Comparison of ENCODE assay signal across 20 mouse cellular contexts in the genomic region with DNA sequence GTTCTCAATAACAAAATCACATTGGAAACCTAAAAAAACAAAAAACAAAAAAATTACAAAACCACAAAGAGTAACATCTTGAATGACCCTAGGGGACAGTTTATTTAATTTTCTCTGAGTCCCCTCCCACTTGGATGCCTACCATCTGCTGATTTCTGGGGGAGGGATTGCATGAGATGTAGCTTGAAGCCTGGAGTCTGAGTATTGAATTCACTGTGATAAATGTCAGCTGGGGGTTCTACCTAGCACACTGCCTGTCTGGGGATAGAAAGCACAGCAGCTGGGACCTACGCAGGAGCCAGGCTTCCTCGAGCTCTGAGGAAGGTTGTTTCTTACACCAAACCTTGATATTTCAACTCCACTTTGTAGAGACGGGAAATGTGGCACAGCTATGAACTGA.
A peak's percentile ranks its signal among the peaks of the same experiment; 100 is the strongest.
DNase-seq lines count a peak whose midpoint lies in the region; ATAC-seq and TF ChIP-seq lines count a peak whose summit lies in the region.
"Had no signal": no experiment of that assay in that cellular context is flagged by ENCODE, and none has a peak within 500 bp of the region (broad histone marks: within the 10 kb centered on the region; RNA-seq: fewer than 3 reads in every experiment).

No protein-coding gene starts in this region.

- 52% methylated on average over 3 of the region's 3 CpGs for WGBS in intestine, embryonic 14.5 days
- WGBS in intestine, postnatal 0 days: 78% methylated on average over 3 of the region's 3 CpGs
- WGBS in lung, embryonic 14.5 days: 54% methylated on average over 3 of the region's 3 CpGs
- 46% methylated on average over 3 of the region's 3 CpGs for WGBS in hindbrain, embryonic 13.5 days

- no peaks in the 10 kb centered on the region for H3K36me3 ChIP-seq in intestine, embryonic 14.5 days (ENCODE audit: control insufficient read depth, insufficient read depth, low read length)
- no peaks in the 10 kb centered on the region for H3K36me3 ChIP-seq in intestine, postnatal 0 days (ENCODE audit: control insufficient read depth, insufficient read depth)
- no peaks in the 10 kb centered on the region for H3K36me3 ChIP-seq in lung, embryonic 14.5 days (ENCODE audit: insufficient read depth)
- no peaks in the 10 kb centered on the region for H3K36me3 ChIP-seq in hindbrain, embryonic 13.5 days
- H3K36me3 ChIP-seq: embryonic facial prominence, embryonic 13.5 days; heart, embryonic 15.5 days; lung, embryonic 15.5 days; midbrain, embryonic 12.5 days had no signal

- no peak for DNase-seq in intestine, embryonic 14.5 days (ENCODE audit: low spot score)
- peak; percentile 25 for DNase-seq in lung, embryonic 14.5 days
- DNase-seq in lung, postnatal 4 days: no peak
- DNase-seq in embryo, embryonic 11 days: peak; percentile 23
- no peak for DNase-seq in urinary bladder, postnatal 14 days (ENCODE audit: low spot score)
- DNase-seq: adrenal gland, adult 8-10 months; gastrocnemius, postnatal 25 days; heart, adult 2 months; kidney, adult 18-20 months; right cerebral cortex, postnatal 25 days; thymus, postnatal 36 days had no signal

- H3K4me1 ChIP-seq in intestine, embryonic 14.5 days (replicated peaks; ENCODE audit: control insufficient read depth, insufficient read depth, low read length): peaks cover 11% of the 10 kb centered on the region
- no peaks in the 10 kb centered on the region for H3K4me1 ChIP-seq in intestine, postnatal 0 days (replicated peaks; ENCODE audit: control insufficient read depth, insufficient read depth, low read length)
- H3K4me1 ChIP-seq in lung, embryonic 14.5 days (ENCODE audit: insufficient read depth): peaks cover 11% of the 10 kb centered on the region
- H3K4me1 ChIP-seq in hindbrain, embryonic 13.5 days (replicated peaks): peaks cover 22% of the 10 kb centered on the region

- no peaks in the 10 kb centered on the region for H3K9me3 ChIP-seq in intestine, embryonic 14.5 days (ENCODE audit: control insufficient read depth, low read length)
- no peaks in the 10 kb centered on the region for H3K9me3 ChIP-seq in intestine, postnatal 0 days (ENCODE audit: control insufficient read depth)
- no peaks in the 10 kb centered on the region for H3K9me3 ChIP-seq in lung, embryonic 14.5 days (ENCODE audit: low read depth, low read length)
- H3K9me3 ChIP-seq in hindbrain, embryonic 13.5 days: no peaks in the 10 kb centered on the region
- H3K9me3 ChIP-seq: embryonic facial prominence, embryonic 13.5 days; heart, embryonic 15.5 days; lung, embryonic 15.5 days; midbrain, embryonic 12.5 days had no signal

- H3K4me3 ChIP-seq in intestine, embryonic 14.5 days (ENCODE audit: low read depth, low read length): no peak overlapping the region
- H3K4me3 ChIP-seq in intestine, postnatal 0 days (ENCODE audit: low read depth, low read length): no peak overlapping the region
- no peak overlapping the region for H3K4me3 ChIP-seq in lung, embryonic 14.5 days (ENCODE audit: low read depth, low read length)
- no peak overlapping the region for H3K4me3 ChIP-seq in hindbrain, embryonic 13.5 days
- H3K4me3 ChIP-seq: embryonic facial prominence, embryonic 13.5 days; heart, adult 2 months; heart, embryonic 15.5 days; layer of hippocampus, adult 2 months; lung, embryonic 15.5 days; midbrain, embryonic 12.5 days had no signal

- H3K27ac ChIP-seq in intestine, embryonic 14.5 days (ENCODE audit: low read depth): peak overlapping the region; percentile 0; the same call in 1 of the 2 replicates
- H3K27ac ChIP-seq in intestine, postnatal 0 days (ENCODE audit: low read depth, low read length): no peak overlapping the region
- H3K27ac ChIP-seq in lung, embryonic 14.5 days (ENCODE audit: low read depth): no peak overlapping the region
- peak overlapping the region; percentile 73 for H3K27ac ChIP-seq in hindbrain, embryonic 13.5 days
- H3K27ac ChIP-seq: embryonic facial prominence, embryonic 13.5 days; heart, adult 2 months; heart, embryonic 15.5 days; layer of hippocampus, adult 2 months; lung, embryonic 15.5 days; midbrain, embryonic 12.5 days had no signal

- H3K27me3 ChIP-seq in intestine, embryonic 14.5 days (replicated peaks; ENCODE audit: control insufficient read depth, insufficient read depth, low read length): no peaks in the 10 kb centered on the region
- H3K27me3 ChIP-seq in intestine, postnatal 0 days (replicated peaks; ENCODE audit: control insufficient read depth, insufficient read depth, low read length): no peaks in the 10 kb centered on the region
- H3K27me3 ChIP-seq in lung, embryonic 14.5 days (ENCODE audit: insufficient read depth, low read length): no peaks in the 10 kb centered on the region
- H3K27me3 ChIP-seq in hindbrain, embryonic 13.5 days: no peaks in the 10 kb centered on the region
- H3K27me3 ChIP-seq: heart, embryonic 15.5 days; lung, embryonic 15.5 days; midbrain, embryonic 12.5 days had no signal

- no peak overlapping the region for H3K4me2 ChIP-seq in intestine, embryonic 14.5 days (ENCODE audit: low read length)
- no peak overlapping the region for H3K4me2 ChIP-seq in intestine, postnatal 0 days (replicated peaks; ENCODE audit: low read depth)
- no peak overlapping the region for H3K4me2 ChIP-seq in lung, embryonic 14.5 days
- no peak overlapping the region for H3K4me2 ChIP-seq in hindbrain, embryonic 13.5 days
- H3K4me2 ChIP-seq: embryonic facial prominence, embryonic 13.5 days; heart, embryonic 15.5 days; liver, embryonic 11.5 days; lung, embryonic 15.5 days; midbrain, embryonic 12.5 days had no signal

- H3K9ac ChIP-seq in intestine, embryonic 14.5 days (ENCODE audit: low read length): no peak overlapping the region
- no peak overlapping the region for H3K9ac ChIP-seq in intestine, postnatal 0 days (ENCODE audit: low read depth, low read length)
- H3K9ac ChIP-seq in lung, embryonic 14.5 days: no peak overlapping the region
- H3K9ac ChIP-seq in hindbrain, embryonic 13.5 days: no peak overlapping the region
- H3K9ac ChIP-seq: embryonic facial prominence, embryonic 13.5 days; heart, embryonic 15.5 days; lung, embryonic 15.5 days; midbrain, embryonic 12.5 days had no signal

- no peak for TF ChIP-seq CTCF in intestine, postnatal 0 days (IDR thresholded peaks at IDR 0.05; ENCODE audit: low read depth)
- no peak for TF ChIP-seq CTCF in lung, embryonic 14.5 days (IDR thresholded peaks at IDR 0.05; ENCODE audit: low read depth)

- ATAC-seq in intestine, embryonic 14.5 days (replicated peaks; ENCODE audit: low FRiP score, low TSS enrichment, low read depth): no peak
- no peak for ATAC-seq in intestine, postnatal 0 days
- ATAC-seq in lung, embryonic 14.5 days (ENCODE audit: insufficient read depth): no peak
- no peak for ATAC-seq in hindbrain, embryonic 13.5 days (ENCODE audit: low FRiP score)
- ATAC-seq: forebrain, embryonic 16.5 days had no signal

Comparison
In these comparisons a context has a peak if more than half of its experiments do, and no peak if none do; other contexts are left out.
1. DNase-seq: peak in lung, embryonic 14.5 days (single experiment) and embryo, embryonic 11 days (single experiment); none in intestine, embryonic 14.5 days (single experiment), lung, postnatal 4 days (0 of 2) and urinary bladder, postnatal 14 days (single experiment).
2. H3K27ac ChIP-seq: peak in intestine, embryonic 14.5 days (single experiment) and hindbrain, embryonic 13.5 days (single experiment); none in intestine, postnatal 0 days (single experiment) and lung, embryonic 14.5 days (single experiment).